Mouse (Mus musculus) limb, embryonic 15.5 days (tissue): Measurements from ENCODE around the gene Lmo2. TPM values are rescaled to one million over a fixed set of nuclear protein-coding genes. Genes with fewer than 3 reads are reported as not detected.
"Not testable (repeated sequence)": the region's sequence is repeated elsewhere in the genome, so short reads cannot be mapped to it uniquely, and the experiment has no call there.

ENCODE experiments used
- ATAC-seq: fragments of 200-750 bp; cut with Nextera tagmentation; 2 replicates; pipeline ENCODE4 v1.8.0; 2017; ENCODE audit warnings: low read depth, moderate TSS enrichment; ENCODE audit not compliant: insufficient number of reproducible peaks, low FRiP score, low TSS enrichment
- H3K27ac ChIP-seq: fragments of 300-500 bp; sonication (generic); 2 replicates; pipeline ENCODE4 v1.5.1; 2015; ENCODE audit warnings: moderate library complexity, mild to moderate bottlenecking, inconsistent platforms
- H3K27me3 ChIP-seq: fragments of 300-500 bp; sonication (generic); 2 replicates; pipeline ENCODE4 v1.6.1; 2015; ENCODE audit warnings: inconsistent platforms
- H3K36me3 ChIP-seq: fragments of 300-500 bp; sonication (generic); 2 replicates; pipeline ENCODE4 v1.6.1; 2015; ENCODE audit warnings: inconsistent platforms
- H3K4me1 ChIP-seq: fragments of 300-500 bp; sonication (generic); 2 replicates; pipeline ENCODE4 v1.6.1; 2015; ENCODE audit warnings: inconsistent platforms
- H3K4me2 ChIP-seq: fragments of 300-500 bp; sonication (generic); 2 replicates; pipeline ENCODE4 v1.6.1; 2015; ENCODE audit warnings: mild to moderate bottlenecking, inconsistent platforms
- H3K4me3 ChIP-seq: fragments of 300-500 bp; sonication (generic); 2 replicates; pipeline ENCODE4 v1.5.1; 2015; ENCODE audit warnings: mild to moderate bottlenecking, inconsistent platforms
- H3K9ac ChIP-seq: fragments of 300-500 bp; sonication (generic); 2 replicates; pipeline ENCODE4 v1.6.1; 2015; ENCODE audit warnings: inconsistent platforms
- H3K9me3 ChIP-seq: fragments of 300-500 bp; sonication (generic); 2 replicates; pipeline ENCODE4 v1.6.1; 2016; ENCODE audit warnings: inconsistent platforms
- WGBS: fragments of 180-500 bp; shearing (Covaris S2); methylation state at CpG from one replicate; pipeline ENCODE4 v1.1.7; 2015; 5-methylcytosine and 5-hydroxymethylcytosine counted together
- polyA plus RNA-seq: library from polyadenylated mRNA; unstranded; fragments of >200 nt; fragmentation: Nextera tagmentation; extraction: Ambion mirVana; gene quantifications from 2 replicates; pipeline ENCODE4 v1.2.1, GENCODE M21; 2015

Lmo2 gene
- polyA plus RNA-seq, 1 experiment from 2014 or later, result 16.4 TPM

DNA sequence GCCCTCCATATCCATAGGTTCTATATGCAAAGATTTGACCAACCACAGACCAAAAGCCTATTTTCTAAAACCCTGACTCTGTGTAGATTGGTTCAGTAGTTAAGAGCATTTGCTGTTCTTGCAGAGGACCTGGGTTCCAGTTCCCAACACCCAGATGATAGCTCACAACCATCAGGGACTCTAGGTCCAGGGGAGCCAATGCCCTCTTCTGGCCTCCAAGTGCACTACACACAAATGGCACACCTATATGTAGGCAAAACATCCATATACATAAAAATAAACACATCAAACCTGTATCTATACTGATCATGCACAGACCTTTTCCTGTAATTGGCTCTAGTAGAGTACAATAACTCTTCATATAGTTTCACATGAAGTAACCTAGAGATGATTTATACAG, 33.5 kb downstream of the Lmo2 start:
- H3K27me3 ChIP-seq, result no peaks in the 10 kb centered on the region

DNA sequence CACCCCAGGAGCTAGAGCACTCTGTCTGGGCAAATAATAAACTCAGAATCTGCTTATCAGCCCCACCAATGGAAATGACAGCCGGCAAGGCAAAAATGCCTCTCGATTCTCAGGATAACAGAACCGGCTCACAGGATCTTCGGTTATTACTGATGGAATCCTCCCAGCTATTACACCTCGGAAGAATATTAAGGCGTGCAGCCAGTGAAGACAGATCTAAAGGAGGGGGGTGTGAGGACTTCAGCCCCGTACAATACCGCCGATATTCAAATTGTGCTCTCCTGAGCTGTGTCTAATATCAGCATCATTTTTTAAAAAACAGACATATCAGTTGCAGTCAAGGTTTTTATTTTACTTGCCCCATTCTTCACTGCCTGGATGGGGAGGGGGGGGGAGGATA, 34.4 kb downstream of the Lmo2 start:
- WGBS, result 62% methylated on average over 9 of the region's 9 CpGs
- no peak overlapping the region for H3K4me2 ChIP-seq
- no peaks in the 10 kb centered on the region for H3K9me3 ChIP-seq
- no peak overlapping the region for H3K9ac ChIP-seq
- no peaks in the 10 kb centered on the region for H3K36me3 ChIP-seq
- H3K4me3 ChIP-seq, result no peak overlapping the region
- no peak for ATAC-seq
- H3K27me3 ChIP-seq, result no peaks in the 10 kb centered on the region
- H3K4me1 ChIP-seq, result peaks cover 13% of the 10 kb centered on the region; the same call in 1 of the 2 replicates
- no peak overlapping the region for H3K27ac ChIP-seq

More for the DNA sequence above, 33.5 kb downstream of the Lmo2 start:
- H3K9ac ChIP-seq, result no peak overlapping the region
- no peak overlapping the region for H3K4me3 ChIP-seq
- no peaks in the 10 kb centered on the region for H3K9me3 ChIP-seq
- H3K27ac ChIP-seq, result no peak overlapping the region
- H3K4me2 ChIP-seq, result no peak overlapping the region
- H3K4me1 ChIP-seq, result peaks cover 13% of the 10 kb centered on the region; the same call in 1 of the 2 replicates
- no peaks in the 10 kb centered on the region for H3K36me3 ChIP-seq
- no peak for ATAC-seq

- peak overlapping the region; percentile 19; the same call in 1 of the 2 replicates for H3K4me2 ChIP-seq
- peaks cover 13% of the 10 kb centered on the region; the same call in 1 of the 2 replicates for H3K4me1 ChIP-seq
- H3K27ac ChIP-seq, result no peak overlapping the region
- no peaks in the 10 kb centered on the region for H3K36me3 ChIP-seq
- ATAC-seq, result no peak
- no peaks in the 10 kb centered on the region for H3K9me3 ChIP-seq
- no peaks in the 10 kb centered on the region for H3K27me3 ChIP-seq
- no peak overlapping the region for H3K4me3 ChIP-seq
- no peak overlapping the region for H3K9ac ChIP-seq
- WGBS, result 22% methylated on average over 17 of the region's 17 CpGs
Observed at GRCm38 (mm10) chr2:103992618-103993332, 35.0 kb downstream of the Lmo2 start.

- H3K4me3 ChIP-seq, result no peak overlapping the region
- 0 out of 2 replicates have a peak, but pooled peaks cover 4% of the 10 kb centered on the region for H3K27me3 ChIP-seq
- no peak for ATAC-seq
- H3K36me3 ChIP-seq, result no peaks in the 10 kb centered on the region
- no peak overlapping the region for H3K9ac ChIP-seq
- no peaks in the 10 kb centered on the region for H3K4me1 ChIP-seq
- H3K9me3 ChIP-seq, result no peaks in the 10 kb centered on the region
- H3K4me2 ChIP-seq, result no peak overlapping the region
- WGBS, result 16% methylated on average over 2 of the region's 2 CpGs
- H3K27ac ChIP-seq, result no peak overlapping the region
Observed at GRCm38 (mm10) chr2:104001076-104001475, 43.3 kb downstream of the Lmo2 start.

- Histone ChIP-seq H3K4me1 (no peaks in the 10 kb centered on the region), H3K27me3 (0 out of 2 replicates have a peak, but pooled peaks cover 4% of the 10 kb centered on the region), H3K27ac (no peak overlapping the region), H3K9me3 (no peaks in the 10 kb centered on the region), H3K4me3 (no peak overlapping the region), H3K36me3 (no peaks in the 10 kb centered on the region), H3K9ac (no peak overlapping the region), H3K4me2 (no peak overlapping the region)
- ATAC-seq, result no peak
- WGBS, result 78% methylated on average over 4 of the region's 4 CpGs
Observed at GRCm38 (mm10) chr2:104001861-104002260, 44.1 kb downstream of the Lmo2 start.

GRCm38 (mm10) chr2:104002711-104003413, 45.1 kb downstream of the Lmo2 start:
- Histone ChIP-seq H3K9me3 (no peaks in the 10 kb centered on the region), H3K4me1 (no peaks in the 10 kb centered on the region), H3K27me3 (0 out of 2 replicates have a peak, but pooled peaks cover 4% of the 10 kb centered on the region), H3K9ac (no peak overlapping the region), H3K36me3 (no peaks in the 10 kb centered on the region), H3K4me3 (no peak overlapping the region), H3K27ac (no peak overlapping the region), H3K4me2 (no peak overlapping the region)
- no peak for ATAC-seq
- 29% methylated on average over 16 of the region's 16 CpGs for WGBS

DNA sequence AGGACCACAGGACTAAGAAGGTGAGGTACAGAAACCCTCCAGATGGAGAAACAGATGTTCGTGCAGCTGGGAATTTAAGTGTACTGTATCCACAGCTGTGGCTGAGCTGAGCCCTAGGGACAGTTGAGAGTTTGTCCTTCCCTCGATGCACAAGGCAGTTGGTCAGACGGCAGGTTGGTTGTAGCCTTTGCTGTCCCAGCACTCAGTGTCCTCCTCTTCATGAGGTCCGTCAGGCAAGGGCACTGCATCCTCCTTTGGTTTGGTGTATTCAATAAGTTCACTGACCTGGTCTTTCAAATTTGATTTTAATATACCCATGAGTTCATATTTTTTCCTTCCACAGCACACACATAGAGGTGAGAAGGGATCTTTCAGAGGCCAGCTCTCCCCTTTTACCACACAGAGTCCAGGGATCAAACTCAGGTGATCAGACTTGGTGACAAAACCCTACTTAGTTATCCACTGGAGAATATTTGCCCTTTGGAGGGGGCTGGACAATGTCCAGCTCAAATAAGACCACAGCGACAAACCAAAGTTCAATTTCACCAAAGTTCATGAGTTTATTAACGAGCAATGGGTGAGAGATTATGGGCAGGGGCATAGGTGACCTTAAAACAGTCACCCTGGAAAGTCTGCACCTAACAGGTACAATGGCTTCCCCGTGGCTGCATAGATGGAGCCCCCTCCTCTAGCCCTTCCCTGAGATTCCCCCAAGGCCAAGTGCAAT, 50.2 kb downstream of the Lmo2 start:
- no peak overlapping the region for H3K4me2 ChIP-seq
- WGBS, result 76% methylated on average over 7 of the region's 7 CpGs
- no peaks in the 10 kb centered on the region for H3K4me1 ChIP-seq

GRCm38 (mm10) chr2:104008853-104009252, 51.1 kb downstream of the Lmo2 start:
- WGBS, result 91% methylated on average over 3 of the region's 3 CpGs
- H3K27me3 ChIP-seq, H3K4me1 ChIP-seq, H3K9ac ChIP-seq, H3K4me2 ChIP-seq, H3K9me3 ChIP-seq, ATAC-seq, H3K4me3 ChIP-seq, H3K36me3 ChIP-seq, H3K27ac ChIP-seq: not testable (repeated sequence)

More for the DNA sequence above, 50.2 kb downstream of the Lmo2 start:
- Histone ChIP-seq H3K27me3 (0 out of 2 replicates have a peak, but pooled peaks cover 4% of the 10 kb centered on the region), H3K36me3 (no peaks in the 10 kb centered on the region), H3K9ac (no peak overlapping the region), H3K27ac (no peak overlapping the region), H3K4me3 (no peak overlapping the region), H3K9me3 (no peaks in the 10 kb centered on the region)
- ATAC-seq, result no peak

GRCm38 (mm10) chr2:104023096-104023495, 65.3 kb downstream of the Lmo2 start:
- WGBS, result 77% methylated on average over 7 of the region's 7 CpGs
- no peak overlapping the region for H3K9ac ChIP-seq
- no peak overlapping the region for H3K27ac ChIP-seq
- H3K4me1 ChIP-seq, result 0 out of 2 replicates have a peak, but pooled peaks cover 2% of the 10 kb centered on the region
- no peaks in the 10 kb centered on the region for H3K9me3 ChIP-seq
- H3K4me2 ChIP-seq, result no peak overlapping the region
- no peak for ATAC-seq
- H3K27me3 ChIP-seq, result no peaks in the 10 kb centered on the region
- H3K36me3 ChIP-seq, result no peaks in the 10 kb centered on the region
- H3K4me3 ChIP-seq, result no peak overlapping the region

DNA sequence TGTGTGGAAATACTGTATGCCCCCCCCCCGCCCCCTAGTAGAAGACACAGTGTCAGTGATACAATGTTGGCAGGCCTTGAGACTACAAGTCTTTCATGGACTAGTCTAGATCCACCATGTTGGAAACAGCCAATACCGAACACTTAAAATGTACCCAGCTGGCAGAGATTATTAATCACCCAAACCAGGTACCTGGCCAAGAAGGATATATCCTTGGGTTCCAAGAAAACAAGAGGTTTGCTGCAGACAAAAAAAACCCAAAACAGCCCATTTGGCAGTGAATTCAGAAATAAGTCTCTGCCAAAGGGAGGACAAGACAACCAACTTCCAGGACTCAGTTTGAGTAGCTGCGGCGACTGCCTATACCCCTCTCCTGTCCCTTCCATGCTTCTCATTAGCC, 66.9 kb downstream of the Lmo2 start:
- H3K36me3 ChIP-seq, result no peaks in the 10 kb centered on the region

DNA sequence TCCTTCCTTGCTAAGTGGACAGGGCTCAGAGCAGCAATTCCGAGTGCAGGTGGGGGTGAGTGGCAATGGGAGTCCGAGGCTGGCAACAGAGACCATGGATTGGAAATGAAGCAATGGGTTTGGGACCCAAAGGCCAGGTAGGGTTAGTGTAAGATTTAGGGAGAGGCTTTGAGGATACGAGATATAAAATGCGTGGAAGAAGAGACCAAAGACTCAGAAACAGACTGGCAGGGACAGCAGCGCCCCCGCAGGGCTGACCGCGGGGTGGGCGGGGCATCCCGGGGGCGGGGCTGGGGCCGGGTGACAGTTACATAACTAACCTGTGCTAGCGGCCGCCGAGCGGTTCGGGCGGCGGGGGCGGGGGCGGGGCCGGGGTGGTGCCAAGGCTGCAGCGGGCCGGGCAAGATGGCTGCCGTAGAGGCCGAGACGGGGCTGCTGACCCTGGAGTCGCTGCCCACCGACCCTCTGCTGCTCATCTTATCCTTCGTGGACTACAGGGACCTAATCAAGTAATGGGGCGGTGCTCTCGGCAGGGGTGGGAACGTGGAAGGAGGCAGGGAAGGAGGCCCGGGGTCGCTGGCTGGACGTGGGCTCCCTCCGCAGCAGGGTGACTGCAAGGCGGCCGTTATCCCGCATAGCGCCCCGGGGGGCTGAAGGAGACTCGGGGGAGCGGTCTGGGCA, 69.8 kb downstream of the Lmo2 start, which contains the start of gene Fbxo3:
TSS of gene Fbxo3 (plus strand) at position 264 of the 681 bp plus-strand sequence.
- H3K36me3 ChIP-seq, result peaks cover 5% of the 10 kb centered on the region
- H3K27me3 ChIP-seq, result no peaks in the 10 kb centered on the region
- peak within 1 kb of the TSS; percentile 81 for H3K4me3 ChIP-seq
- peak within 1 kb of the TSS; percentile 91 for H3K9ac ChIP-seq
- ATAC-seq, result peak; percentile 91
- H3K27ac ChIP-seq, result peak within 1 kb of the TSS; percentile 44
- peaks cover 15% of the 10 kb centered on the region; the same call in 1 of the 2 replicates for H3K4me1 ChIP-seq
- WGBS, result under 1% methylated on average over 39 of the region's 44 CpGs
- H3K4me2 ChIP-seq, result peak within 1 kb of the TSS; percentile 75
- no peaks in the 10 kb centered on the region for H3K9me3 ChIP-seq

More for the DNA sequence above, 66.9 kb downstream of the Lmo2 start:
- H3K9ac ChIP-seq, result no peak overlapping the region
- no peak for ATAC-seq
- peaks cover 12% of the 10 kb centered on the region; the same call in 1 of the 2 replicates for H3K4me1 ChIP-seq
- H3K4me2 ChIP-seq, result no peak overlapping the region
- WGBS, result 92% methylated on average over 4 of the region's 4 CpGs
- no peaks in the 10 kb centered on the region for H3K9me3 ChIP-seq
- H3K27me3 ChIP-seq, result no peaks in the 10 kb centered on the region
- H3K27ac ChIP-seq, result no peak overlapping the region
- H3K4me3 ChIP-seq, result no peak overlapping the region
